Mouse (Mus musculus) gastrocnemius, postnatal 25 days (tissue): Measurements from ENCODE around the gene Zfp710. TPM values are rescaled to one million over a fixed set of nuclear protein-coding genes. Genes with fewer than 3 reads are reported as not detected.
A peak's percentile ranks its signal among the peaks of the same experiment; 100 is the strongest.

Experiments used
- DNase-seq: peaks from one replicate; pipeline ENCODE4 v3.0.0; 2022
- total RNA-seq, 2 experiments: library from RNA; stranded (reverse); gene quantifications; 1 replicate in 1 of 2; 2 replicates in 1 of 2; pipeline ENCODE4 v1.2.3; 2021

Gene Zfp710
- total RNA-seq, 2 experiments from 2014 or later, result 20.8 to 27.9 TPM

DNA sequence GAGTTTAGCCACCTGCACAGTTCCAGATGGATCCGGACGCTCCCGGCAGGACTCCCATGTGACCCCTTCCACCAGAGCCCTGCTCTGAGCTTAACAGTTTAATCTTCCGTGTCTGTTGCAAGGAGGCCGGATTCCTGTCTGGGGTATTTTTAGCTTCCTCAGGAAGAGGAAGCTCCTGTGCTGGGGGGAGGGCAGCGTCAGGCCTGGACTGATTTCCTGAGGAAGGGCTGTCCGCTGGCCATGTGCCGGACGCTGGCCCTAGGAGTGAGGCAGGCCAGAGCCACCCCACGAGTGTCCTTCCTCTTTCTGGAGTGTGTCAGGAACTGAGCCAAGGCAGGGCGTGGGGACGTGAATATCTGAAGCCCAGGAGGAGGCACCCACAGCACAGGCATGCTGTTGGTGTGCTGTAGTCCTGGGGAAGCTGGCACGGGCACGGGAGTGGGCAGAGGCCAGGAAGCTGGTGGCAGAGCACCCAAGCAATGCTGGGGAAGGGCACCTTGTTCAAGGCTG, 54.2 kb downstream of the Zfp710 start:
- DNase-seq, result peak; percentile 90

DNA sequence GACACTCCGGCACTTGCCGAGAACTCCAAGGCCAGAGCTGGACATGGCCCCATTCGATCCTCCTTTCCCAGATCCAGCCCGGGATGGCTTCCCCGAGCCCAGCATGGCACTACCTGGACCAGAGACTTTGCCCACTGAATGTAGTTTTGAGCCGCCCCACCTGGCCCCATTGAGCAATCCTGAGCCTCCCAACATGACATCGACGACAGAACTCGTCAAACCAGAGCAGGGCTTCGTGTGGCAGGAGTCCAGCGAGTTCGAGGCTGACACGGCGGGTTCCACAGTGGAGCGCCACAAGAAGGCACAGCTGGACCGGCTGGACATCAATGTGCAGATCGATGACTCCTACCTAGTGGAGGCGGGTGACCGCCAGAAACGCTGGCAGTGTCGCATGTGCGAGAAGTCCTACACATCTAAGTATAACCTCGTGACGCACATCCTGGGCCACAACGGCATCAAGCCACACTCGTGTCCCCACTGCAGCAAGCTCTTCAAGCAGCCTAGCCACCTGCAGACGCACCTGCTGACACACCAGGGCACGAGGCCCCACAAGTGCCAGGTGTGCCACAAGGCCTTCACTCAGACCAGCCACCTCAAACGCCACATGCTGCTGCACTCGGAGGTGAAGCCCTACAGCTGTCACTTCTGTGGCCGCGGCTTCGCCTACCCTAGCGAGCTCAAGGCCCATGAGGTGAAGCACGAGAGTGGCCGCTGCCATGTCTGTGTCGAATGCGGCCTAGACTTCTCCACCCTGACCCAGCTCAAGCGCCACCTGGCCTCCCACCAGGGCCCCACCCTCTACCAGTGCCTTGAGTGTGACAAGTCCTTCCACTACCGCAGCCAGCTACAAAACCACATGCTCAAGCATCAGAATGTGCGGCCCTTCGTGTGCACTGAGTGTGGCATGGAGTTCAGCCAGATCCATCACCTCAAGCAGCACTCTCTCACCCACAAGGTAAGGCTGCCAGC, 57.3 kb downstream of the Zfp710 start:
- no peak for DNase-seq

DNA sequence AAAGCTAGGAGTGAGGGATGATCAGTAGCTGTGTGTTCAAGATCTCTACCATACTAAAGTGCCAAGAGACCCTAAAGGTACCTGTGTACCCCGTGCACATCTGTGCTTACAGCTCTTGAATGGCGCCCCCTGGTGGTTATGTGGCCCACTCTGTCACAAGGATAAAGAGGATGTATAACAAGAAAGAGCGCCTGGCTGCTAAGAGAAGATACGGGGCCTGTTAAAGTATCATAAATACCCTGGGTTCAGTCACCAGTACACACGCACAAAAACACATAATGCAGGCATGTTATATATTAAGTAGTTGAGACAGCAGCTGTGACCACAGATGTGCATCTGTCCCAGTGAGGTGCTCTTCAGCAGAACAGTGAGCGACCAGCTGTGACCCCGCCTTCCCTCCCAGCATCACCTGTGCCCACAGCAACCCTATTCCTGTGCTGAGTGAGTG, 59.9 kb downstream of the Zfp710 start:
- no peak for DNase-seq

DNA sequence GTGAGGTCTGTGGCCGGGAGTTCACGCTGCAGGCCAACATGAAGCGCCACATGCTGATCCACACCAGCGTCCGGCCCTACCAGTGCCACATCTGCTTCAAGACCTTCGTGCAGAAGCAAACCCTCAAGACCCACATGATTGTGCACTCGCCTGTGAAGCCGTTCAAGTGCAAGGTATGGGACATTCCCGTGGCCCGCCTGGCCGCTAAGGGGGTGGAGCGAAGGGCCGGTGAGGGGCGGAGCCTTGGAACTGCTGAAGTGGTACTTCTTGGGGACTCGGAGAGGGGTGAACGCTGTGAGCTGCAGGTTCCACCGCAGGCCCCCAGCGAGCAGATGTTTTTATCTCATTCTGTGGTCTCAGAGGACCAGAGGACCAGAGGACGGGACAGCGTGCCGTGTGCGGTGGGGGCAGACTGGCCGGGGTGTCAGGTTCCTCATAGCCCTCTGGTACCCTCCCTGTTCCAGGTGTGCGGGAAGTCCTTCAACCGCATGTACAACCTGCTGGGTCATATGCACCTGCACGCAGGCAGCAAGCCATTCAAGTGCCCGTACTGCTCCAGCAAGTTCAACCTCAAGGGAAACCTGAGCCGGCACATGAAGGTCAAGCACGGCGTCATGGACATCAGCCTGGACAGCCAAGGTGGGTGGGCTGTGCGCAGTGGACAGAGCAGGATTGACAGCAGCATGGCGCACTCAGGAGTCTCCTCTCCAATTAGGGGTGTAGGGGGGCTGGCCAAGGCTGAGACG, 61.5 kb downstream of the Zfp710 start:
- no peak for DNase-seq

DNA sequence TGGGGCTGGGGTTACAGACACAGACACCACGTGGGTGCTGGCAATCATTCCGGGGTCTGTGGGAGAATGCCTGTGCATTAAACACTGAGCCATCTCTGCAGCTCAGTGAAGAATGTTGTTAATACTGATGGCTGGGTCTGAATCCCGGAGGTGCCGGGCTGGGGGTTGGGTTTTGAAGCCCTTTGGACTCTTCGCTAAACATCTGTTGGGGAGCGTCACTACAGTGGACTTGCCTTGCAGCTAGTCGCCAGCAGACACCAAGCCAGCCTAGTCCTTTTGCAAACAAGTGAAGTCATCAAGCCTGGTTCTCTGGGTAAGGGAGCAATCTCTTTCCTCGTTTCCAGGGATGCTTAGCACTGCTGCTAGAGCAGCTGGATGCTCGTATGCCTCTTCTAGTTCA, 63.6 kb downstream of the Zfp710 start:
- DNase-seq, result no peak

DNA sequence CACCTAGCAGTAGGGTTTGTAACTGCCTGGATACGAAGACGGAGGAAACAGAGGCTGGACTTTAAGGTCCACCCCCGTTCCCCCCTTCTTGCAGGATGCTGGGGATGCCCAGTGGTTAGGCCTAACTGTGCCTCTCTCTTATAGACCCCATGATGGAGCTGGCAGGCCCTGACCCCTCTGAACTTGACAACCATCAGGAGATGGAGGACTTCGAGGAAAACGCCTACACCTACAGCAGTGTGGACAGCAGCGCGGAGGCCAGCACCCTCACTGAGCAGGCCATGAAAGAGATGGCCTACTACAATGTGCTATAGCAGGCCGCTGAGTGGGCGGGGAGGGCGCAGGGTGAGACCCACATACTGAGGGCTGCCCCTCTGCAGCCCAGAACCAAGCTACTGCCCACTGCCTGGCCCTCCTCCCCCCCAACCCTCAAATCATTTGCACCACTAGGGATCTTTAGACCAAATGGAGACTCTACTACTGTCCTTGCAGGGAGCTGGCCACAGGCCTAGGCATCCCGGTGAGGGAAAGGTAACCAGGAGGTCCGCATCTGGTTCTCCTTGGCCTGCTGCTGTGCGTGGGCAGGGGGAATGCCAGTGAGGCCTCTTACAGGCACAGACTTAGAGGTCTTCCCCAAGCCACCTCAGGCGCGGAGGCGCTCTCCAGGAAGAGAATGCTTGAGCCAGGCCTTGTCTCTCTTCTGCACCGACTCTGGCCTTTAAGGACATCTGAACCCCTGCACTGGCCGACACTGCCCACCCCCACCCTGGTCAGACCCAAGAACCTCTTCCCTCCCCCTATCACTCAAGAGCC, 65.8 kb downstream of the Zfp710 start:
- DNase-seq, result no peak

DNA sequence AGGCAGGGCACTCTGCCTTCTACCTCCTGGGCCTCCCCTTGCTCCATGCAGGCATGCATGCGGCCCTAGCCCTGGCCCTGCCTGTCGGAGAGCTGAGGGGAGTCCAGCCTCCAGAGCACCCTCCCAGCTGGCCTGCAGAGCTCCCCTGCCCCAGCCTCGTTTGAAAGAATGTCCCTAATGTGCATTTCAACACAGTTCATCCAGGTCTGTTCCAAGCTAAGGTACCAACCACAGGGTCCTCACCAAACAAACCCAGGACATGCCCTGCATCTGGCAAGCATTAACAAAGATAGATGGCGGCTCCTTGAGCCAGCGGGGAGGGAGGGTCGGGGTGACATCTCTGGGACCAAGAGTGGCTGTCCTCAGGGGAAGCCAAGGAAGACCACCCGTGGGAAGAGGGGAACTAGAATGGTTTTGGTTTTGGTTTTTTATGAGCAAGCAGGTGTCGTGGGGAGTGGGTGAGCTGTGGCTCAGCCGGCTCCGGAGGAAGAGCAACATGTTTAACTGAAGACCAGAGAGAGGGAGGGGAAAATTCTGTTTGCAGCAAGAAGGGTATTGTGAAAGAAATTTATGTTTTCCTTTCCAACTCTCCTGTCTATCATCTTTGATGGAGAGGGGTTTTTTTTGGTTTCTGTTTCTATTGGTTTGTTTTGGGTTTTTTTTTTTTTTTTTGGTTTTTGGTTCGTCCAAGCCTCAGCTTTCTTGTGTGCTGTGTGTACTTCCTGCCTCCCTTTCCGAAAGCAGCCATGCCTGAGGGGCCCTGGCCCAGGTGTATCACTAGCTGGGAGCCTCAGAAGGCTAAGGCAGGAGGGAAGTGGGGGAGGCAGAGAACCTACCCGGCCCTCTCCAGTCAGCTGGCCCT, 66.6 kb downstream of the Zfp710 start:
- DNase-seq, result no peak

DNA sequence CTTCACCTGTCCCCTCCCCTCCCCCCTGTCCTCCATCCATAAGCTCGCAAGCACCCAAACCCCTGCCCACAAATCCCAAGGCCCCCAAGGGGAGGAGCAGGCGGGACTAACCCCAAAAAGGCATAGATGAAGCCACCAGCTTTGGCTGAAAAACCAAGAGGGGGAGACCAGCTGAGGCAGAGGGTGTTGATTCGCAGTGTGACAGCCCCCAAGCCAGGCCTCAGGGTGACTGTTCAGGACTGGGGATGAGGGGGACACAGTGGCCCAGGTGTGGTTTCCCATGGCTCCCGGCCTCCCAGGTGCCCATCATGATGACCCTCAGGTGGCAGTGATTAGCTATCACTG, 67.2 kb downstream of the Zfp710 start:
- DNase-seq, result no peak

DNA sequence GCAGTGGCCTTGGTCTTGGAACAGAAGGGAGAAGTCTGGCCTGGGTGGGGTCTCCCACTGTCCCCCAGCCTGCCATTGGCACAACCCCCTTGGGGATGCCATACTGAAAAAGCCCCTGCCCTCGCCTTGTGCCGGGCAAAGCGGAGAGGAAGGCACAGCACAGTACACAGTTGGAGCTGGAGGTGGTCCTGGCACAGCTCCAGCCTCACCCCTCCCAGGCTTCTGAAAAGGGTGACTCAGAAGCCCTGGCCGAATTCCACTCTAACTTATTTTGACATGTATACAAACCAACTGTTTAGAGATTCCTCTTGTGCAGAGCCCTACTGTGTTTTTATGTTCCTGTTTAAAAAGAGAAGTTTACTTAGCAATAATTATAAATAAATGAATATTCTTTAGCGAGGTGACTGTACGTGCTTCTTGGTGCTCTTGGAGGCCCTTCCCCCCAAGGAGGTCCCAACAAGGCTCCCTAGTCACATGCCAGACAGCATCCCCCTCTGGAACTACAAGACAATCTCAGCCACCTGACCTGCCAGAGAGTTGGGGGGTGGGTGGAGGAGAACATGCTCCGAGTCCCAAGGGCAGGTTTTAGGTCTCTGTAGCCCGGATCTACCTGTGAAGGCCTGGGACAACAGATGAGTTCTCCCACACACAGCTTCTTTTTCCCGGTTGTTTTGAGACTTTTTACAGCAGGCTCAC, 67.9 kb downstream of the Zfp710 start:
- DNase-seq, result no peak

DNA sequence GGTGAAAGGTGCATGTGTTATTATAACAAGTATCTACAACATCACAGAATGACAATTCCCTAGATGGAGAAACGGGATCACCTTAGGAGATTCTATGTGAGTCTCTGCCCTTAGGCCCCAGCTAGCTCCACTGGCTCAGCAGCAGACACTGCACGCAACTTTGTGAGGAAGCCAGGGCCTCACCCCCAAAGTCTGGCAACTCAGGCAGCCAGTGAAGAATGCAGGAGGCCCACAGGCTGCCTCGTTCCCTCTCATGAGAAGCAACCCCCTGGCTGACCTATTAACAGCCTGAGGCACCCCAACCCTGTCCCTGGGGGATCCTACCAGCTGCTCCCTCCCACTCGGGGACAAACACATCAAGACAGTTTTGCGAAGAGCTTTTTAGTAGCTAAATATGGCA, 69.9 kb downstream of the Zfp710 start:
- no peak for DNase-seq

DNA sequence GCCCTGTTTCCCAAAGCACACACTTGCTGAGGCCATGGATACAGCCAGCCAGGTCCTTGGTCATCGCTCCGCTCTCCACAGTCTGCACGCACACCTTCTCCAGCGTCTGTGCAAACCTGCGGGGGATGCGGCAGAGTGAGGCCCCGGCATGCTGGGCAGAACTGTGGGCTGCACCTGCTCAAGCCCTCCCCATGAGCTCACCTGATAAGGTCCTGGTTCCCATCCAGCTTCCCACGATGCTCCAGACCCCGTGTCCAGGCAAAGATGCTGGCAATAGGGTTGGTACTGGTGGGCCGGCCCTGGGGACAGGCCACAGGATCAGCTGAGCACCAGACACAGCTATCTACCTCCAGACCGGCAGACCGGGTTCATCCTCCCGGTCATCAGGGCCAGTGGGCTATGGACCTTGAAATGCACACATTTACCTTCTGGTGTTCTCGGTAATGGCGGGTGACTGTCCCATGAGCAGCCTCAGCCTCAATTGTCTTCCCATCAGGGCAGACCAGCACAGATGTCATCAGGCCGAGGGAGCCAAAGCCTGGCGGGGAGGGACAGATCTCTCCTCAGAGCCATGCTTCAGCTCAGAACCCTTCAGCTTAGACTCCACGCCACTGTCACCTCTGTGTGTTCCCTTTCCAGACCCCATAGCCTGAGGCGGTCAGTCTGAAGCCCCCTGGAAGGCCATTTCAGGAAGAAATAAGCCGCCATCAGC, 71.1 kb downstream of the Zfp710 start:
- DNase-seq, result no peak

DNA sequence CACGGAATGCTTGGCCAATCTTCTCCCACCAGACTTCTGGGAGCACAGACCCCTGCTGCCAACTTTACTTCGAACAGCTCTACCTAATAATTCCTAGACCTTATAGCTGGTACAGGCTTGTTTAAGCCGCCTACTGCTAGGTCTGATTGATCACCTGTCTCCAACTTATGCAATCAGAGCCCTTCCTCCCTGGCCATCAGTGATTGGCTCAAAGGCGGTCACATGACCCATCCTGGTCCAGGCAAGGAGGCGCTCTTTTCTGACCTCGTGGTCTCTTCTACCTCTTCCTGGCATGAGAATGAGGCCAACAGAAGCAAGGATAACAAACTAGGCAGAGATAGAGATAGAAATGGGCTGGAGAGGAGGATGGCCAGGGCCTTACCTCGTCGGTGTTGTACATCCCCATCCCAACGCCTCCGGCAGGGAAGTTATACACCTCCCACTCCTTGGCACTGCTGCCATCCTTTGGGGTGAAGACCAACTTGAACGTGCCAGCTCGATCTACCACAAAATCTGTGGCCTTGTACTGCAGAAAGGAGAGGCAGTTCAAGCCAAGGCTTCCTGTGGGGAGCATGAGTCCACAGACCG, 73.9 kb downstream of the Zfp710 start:
- no peak for DNase-seq

DNA sequence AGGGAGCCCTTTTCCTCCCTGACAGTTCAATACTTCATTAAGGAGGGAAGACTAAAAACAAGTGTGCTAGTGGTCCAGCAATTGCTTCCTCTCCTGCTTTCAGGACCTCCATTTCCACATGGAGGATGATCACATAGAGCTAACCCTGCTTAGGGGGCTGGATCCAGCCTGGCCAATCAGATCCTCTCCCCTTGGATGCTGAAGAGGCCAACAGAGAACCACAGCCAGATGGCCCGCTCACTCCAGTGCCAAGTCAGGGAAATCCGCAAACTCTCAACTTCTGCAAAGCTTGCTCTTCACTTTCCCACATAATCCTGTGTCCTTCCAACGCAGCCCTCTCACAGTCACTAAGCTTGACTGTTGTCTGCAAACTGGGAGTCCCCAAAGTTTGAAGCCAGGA, 78.7 kb downstream of the Zfp710 start:
- no peak for DNase-seq

DNA sequence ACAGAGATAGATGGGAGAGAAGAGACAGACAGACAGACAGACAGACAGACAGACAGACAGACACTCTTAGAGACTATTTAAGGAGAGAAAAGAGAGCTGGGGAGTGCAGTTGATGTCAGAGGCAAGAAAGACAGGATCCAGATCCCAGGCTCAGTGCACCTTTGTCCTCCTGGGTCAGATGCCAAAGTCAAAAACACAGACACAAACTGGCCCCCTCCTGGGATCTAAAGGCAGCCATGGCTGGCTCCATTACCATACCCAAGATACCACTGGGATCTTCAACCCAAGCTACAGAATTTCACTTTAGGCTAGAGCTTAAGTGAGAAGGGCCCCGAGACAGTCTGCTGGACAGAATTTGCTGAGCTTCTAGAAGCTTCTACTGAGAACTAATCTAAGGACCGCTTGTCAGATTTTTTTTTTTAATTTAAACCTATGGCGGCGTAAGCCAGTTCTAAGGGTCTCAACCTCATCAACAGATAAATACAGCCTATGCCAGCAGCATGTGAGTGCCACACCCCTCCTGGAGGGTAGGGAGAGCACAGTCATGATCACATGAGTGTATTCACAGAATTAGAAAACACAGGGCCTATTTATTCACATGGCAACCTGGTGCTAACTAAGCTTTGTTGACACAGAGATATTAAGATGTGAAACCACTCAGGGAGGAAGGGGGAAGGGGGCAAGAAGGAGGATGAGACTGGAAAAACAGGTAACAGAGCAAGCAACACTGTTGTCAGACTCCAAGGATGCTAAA, 81.2 kb downstream of the Zfp710 start:
- DNase-seq, result no peak

DNA sequence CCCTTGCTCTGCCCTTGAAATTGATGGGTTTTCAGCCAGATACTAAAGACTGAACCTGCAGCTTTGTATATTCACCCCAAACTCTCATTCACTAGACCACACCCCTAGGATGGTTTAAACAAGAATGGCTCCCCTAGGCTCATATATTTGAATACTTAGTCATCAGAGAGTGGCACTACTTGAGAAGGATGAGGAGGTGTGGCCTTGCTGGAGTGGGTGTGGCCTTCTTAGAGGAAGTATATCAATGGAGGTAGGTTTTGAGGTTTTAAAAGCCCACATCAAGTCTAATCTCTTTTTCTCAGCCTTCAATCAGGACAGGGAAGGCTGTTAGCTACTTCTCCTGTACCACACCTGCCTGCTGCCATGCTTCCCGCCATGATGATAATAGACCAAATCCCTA, 81.8 kb downstream of the Zfp710 start:
- no peak for DNase-seq

DNA sequence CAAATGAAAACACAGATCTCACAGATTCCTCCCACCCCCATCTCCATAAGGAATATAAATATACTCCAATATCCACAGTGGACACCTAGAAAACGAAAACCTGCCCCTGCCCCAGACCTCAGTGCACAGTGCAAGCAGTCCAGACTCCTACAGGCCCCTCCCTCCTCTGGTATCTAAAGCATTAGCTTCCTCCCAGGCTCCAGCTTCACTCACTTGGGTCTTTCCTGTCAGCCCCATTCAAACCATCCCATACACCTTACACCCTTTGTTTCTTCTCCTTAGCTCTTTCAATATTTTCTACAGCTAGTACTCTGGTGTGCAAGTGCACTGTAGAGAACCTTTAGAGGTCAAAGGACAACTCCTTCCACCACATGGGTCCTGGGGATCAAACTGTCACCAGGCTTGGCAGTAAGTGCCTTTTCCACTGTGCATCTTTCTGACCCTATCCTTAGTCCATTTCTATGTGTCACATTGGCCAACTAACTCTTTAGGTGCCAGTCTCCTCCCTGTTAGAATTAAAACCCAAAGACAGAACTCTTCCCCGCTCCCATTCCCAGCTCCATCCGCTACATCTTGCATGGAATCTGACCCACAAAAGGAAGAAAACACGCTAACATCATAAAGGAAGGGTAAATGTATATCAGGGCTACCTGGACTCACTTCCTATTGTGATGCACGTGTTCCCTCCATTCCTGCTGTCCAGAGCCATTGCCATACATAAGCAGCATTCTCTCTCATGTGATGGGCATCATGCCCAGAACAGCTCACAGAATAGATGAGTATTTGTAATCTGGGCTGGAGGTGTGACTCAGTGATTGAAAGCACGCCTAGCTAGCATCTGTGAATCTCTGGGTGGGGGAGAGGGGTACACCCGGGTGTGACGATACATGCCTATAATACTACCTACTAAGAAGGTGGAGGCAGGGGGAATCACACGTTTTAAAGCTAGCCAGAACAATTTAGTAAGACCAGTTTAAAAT, 86.7 kb downstream of the Zfp710 start:
- DNase-seq, result no peak

DNA sequence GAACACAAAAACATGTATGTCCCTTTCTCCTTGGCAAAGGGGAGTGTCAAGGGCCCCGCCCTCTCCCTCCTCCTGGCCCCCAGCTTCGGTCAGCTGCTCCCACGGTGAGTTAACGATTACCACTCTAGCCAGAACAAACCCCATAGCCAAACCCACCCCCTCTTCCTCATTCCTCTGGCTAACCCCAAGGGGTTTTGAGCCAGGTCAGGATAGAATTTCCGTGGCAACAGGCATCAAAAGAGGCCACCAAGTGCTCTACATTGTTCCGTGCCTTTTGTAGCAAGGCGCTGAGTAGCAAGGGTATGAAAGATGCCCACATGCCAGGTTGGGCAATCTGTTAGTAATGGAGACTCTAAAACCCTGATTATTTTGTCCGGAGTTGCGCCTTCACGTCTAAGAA, 89.4 kb downstream of the Zfp710 start:
- DNase-seq, result peak; percentile 72
